Mouse (Mus musculus) thymus, adult 2 months (tissue): ENCODE data around the gene Enox1.

Experiments
- CTCF ChIP-seq: fragments of 200-500 bp; IDR thresholded peaks from 2 replicates; pipeline ENCODE4 v1.5.1; 2012; ENCODE audit warnings: mild to moderate bottlenecking, control low read depth, low read length, moderate library complexity, borderline replicate concordance; ENCODE audit not compliant: control insufficient read depth, poor library complexity, insufficient read depth; ENCODE audit errors: extremely low read depth
- POLR2A ChIP-seq: fragments of 200-500 bp; IDR thresholded peaks from 2 replicates; pipeline ENCODE4 v1.6.1; 2012; ENCODE audit warnings: mild to moderate bottlenecking, low read length, control low read depth, moderate library complexity; ENCODE audit not compliant: control insufficient read depth, poor library complexity, insufficient read depth; ENCODE audit errors: extremely low read depth

GRCm38 (mm10) chr14:77509924-77510323, 353.4 kb downstream of the Enox1 start:
- TF ChIP-seq CTCF, result no peak
- TF ChIP-seq POLR2A, result no peak
